Mouse (Mus musculus) small intestine, adult 2 months (tissue): ENCODE measurements around the gene Tead1. TPM values are rescaled to one million over a fixed set of nuclear protein-coding genes. Genes with fewer than 3 reads are reported as not detected.

Experiments used
- H3K27ac ChIP-seq: fragments of 200-500 bp; 2 replicates; pipeline ENCODE4 v1.5.1; 2012; ENCODE audit warnings: low read depth, low read length, control low read depth, inconsistent platforms; ENCODE audit not compliant: insufficient read depth
- H3K27me3 ChIP-seq: fragments of 200-500 bp; 2 replicates; pipeline ENCODE4 v1.6.1; 2012; ENCODE audit warnings: mild to moderate bottlenecking, moderate library complexity, low read length, inconsistent platforms; ENCODE audit not compliant: control insufficient read depth, insufficient read depth
- H3K36me3 ChIP-seq: fragments of 200-500 bp; 2 replicates; pipeline ENCODE4 v1.6.1; 2012; ENCODE audit warnings: mild to moderate bottlenecking, low read length, control low read depth, inconsistent platforms; ENCODE audit not compliant: control insufficient read depth, insufficient read depth
- H3K4me1 ChIP-seq: fragments of 200-500 bp; 2 replicates; pipeline ENCODE4 v1.6.1; 2012; ENCODE audit warnings: low read length, inconsistent platforms, mixed read lengths; ENCODE audit not compliant: control insufficient read depth, insufficient read depth, insufficient read length
- H3K4me3 ChIP-seq: fragments of 200-500 bp; 2 replicates; pipeline ENCODE4 v1.5.1; 2012; ENCODE audit warnings: low read depth, mild to moderate bottlenecking, control low read depth, inconsistent platforms, low read length, moderate library complexity
- CTCF ChIP-seq: fragments of 200-500 bp; IDR thresholded peaks from 2 replicates; pipeline ENCODE4 v1.5.1; 2012; ENCODE audit warnings: low read depth, mild to moderate bottlenecking, control low read depth, inconsistent platforms, low read length, moderate library complexity, mixed read lengths; ENCODE audit not compliant: insufficient replicate concordance, insufficient read length; ENCODE audit errors: extremely low read depth
- POLR2A ChIP-seq: fragments of 200-500 bp; IDR thresholded peaks from 2 replicates; pipeline ENCODE4 v1.6.1; 2012; ENCODE audit warnings: low read depth, mild to moderate bottlenecking, control low read depth, inconsistent platforms, low read length, moderate library complexity
- whole genome bisulfite sequencing: fragments of 180-500 bp; shearing (Covaris S2); methylation state at CpG from one replicate; pipeline ENCODE4 v1.1.7; 2018; 5-methylcytosine and 5-hydroxymethylcytosine counted together
- polyA plus RNA-seq: library from polyadenylated mRNA; depleted of rRNA; stranded (reverse); fragments of >200 nt; gene quantifications from 2 replicates; pipeline ENCODE4 v1.2.3, GENCODE M21; 2012

Tead1 gene
- polyA plus RNA-seq, 1 experiment = 3.7 TPM

GRCm38 (mm10) chr7:112688425-112689001 is 9.4 kb downstream of the Tead1 start:
- Histone ChIP-seq H3K36me3 (no peaks in the 10 kb centered on the region), H3K4me1 (peaks cover 33% of the 10 kb centered on the region), H3K27me3 (no peaks in the 10 kb centered on the region), H3K27ac (peak overlapping the region; percentile 35; the same call in 1 of the 2 replicates), H3K4me3 (no peak overlapping the region)
- TF ChIP-seq CTCF (no peak), POLR2A (no peak)
- WGBS = 22% methylated on average over 9 of the region's 9 CpGs

- H3K27me3 ChIP-seq = no peaks in the 10 kb centered on the region
- H3K36me3 ChIP-seq = no peaks in the 10 kb centered on the region
- TF ChIP-seq POLR2A = no peak
- peak overlapping the region; percentile 17; the same call in 1 of the 2 replicates for H3K27ac ChIP-seq
- peaks cover 39% of the 10 kb centered on the region for H3K4me1 ChIP-seq
- H3K4me3 ChIP-seq = no peak overlapping the region
- WGBS = 31% methylated on average over 7 of the region's 7 CpGs
Observed at GRCm38 (mm10) chr7:112690836-112691781, 12.0 kb downstream of the Tead1 start.

GRCm38 (mm10) chr7:112693566-112693965 is 14.4 kb downstream of the Tead1 start:
- Histone ChIP-seq H3K36me3 (no peaks in the 10 kb centered on the region), H3K27me3 (no peaks in the 10 kb centered on the region), H3K4me1 (peaks cover 42% of the 10 kb centered on the region), H3K4me3 (no peak overlapping the region), H3K27ac (no peak overlapping the region)
- WGBS = 91% methylated on average over 10 of the region's 10 CpGs
- TF ChIP-seq CTCF (no peak), POLR2A (no peak)

- WGBS = 59% methylated on average over 4 of the region's 4 CpGs
Observed at GRCm38 (mm10) chr7:112696777-112697161, 17.7 kb downstream of the Tead1 start.

GRCm38 (mm10) chr7:112697162-112697841 is 18.2 kb downstream of the Tead1 start:
- TF ChIP-seq POLR2A (no peak), CTCF (no peak)
- Histone ChIP-seq H3K27me3 (no peaks in the 10 kb centered on the region), H3K27ac (peak overlapping the region; percentile 56), H3K4me1 (peaks cover 17% of the 10 kb centered on the region), H3K4me3 (no peak overlapping the region), H3K36me3 (no peaks in the 10 kb centered on the region)
- WGBS = 21% methylated on average over 10 of the region's 10 CpGs

More at GRCm38 (mm10) chr7:112696777-112697161, 17.7 kb downstream of the Tead1 start:
- Histone ChIP-seq H3K4me3 (no peak overlapping the region), H3K36me3 (no peaks in the 10 kb centered on the region), H3K4me1 (peaks cover 22% of the 10 kb centered on the region), H3K27ac (0 out of 2 replicates have a peak overlapping the region, but pooled peaks have one; percentile 56), H3K27me3 (no peaks in the 10 kb centered on the region)
- TF ChIP-seq POLR2A (no peak), CTCF (no peak)

GRCm38 (mm10) chr7:112700082-112700481 is 21.0 kb downstream of the Tead1 start:
- TF ChIP-seq POLR2A = no peak
- TF ChIP-seq CTCF = no peak
- peaks cover 12% of the 10 kb centered on the region for H3K4me1 ChIP-seq
- no peak overlapping the region for H3K4me3 ChIP-seq
- no peaks in the 10 kb centered on the region for H3K36me3 ChIP-seq
- WGBS = 38% methylated on average over 5 of the region's 5 CpGs
- no peaks in the 10 kb centered on the region for H3K27me3 ChIP-seq
- H3K27ac ChIP-seq = no peak overlapping the region
